Mouse (Mus musculus) brain, adult 2 months (tissue): ENCODE results near the gene Plcd3.

Experiments
- DNase-seq: peaks from one replicate; pipeline ENCODE4 v3.0.0; 2011; ENCODE audit warnings: low read depth, low spot score

Gene Plcd3

DNA sequence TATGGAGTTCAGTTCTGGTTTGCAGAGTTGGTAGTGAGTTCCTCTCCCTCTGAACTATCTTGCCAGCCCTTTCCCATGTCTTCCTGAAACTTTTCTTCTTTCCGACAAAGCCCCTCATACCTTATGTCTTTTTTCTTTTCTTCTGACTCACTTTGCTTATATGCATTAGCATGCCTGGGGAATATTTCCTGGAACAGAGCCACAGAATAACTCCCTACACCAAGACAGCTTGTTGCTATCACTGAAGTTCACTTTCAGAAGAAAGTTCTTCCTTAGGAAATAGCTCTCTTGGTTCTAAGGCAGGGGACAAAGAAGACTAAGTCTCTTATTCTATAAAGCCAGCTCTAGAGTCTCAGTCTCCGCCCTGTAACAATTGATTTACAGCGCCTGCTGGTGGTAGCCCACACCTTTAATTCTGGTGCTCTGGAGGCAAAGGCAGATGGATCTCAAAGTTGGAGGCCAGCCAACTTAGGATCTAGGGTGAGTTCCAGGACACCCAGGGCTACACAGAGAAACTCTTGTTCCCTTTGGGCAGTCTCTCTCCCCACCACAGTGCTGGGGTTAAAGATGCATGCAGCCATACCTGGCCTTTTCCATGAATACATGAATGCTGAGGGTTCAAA is 80.6 kb downstream of the Plcd3 start:
- peak; percentile 59 for DNase-seq
